Mouse (Mus musculus) liver, adult (tissue): ENCODE results near the gene Cacnb3.

Experiments
- GATA4 ChIP-seq: IDR thresholded peaks from 2 replicates; pipeline ENCODE4 v1.6.1; 2014; ENCODE audit warnings: mild to moderate bottlenecking, low read length; ENCODE audit not compliant: insufficient replicate concordance

Cacnb3 gene

GRCm38 (mm10) chr15:98674994-98675545 is 44.4 kb downstream of the Cacnb3 start:
- no peak for TF ChIP-seq GATA4

DNA sequence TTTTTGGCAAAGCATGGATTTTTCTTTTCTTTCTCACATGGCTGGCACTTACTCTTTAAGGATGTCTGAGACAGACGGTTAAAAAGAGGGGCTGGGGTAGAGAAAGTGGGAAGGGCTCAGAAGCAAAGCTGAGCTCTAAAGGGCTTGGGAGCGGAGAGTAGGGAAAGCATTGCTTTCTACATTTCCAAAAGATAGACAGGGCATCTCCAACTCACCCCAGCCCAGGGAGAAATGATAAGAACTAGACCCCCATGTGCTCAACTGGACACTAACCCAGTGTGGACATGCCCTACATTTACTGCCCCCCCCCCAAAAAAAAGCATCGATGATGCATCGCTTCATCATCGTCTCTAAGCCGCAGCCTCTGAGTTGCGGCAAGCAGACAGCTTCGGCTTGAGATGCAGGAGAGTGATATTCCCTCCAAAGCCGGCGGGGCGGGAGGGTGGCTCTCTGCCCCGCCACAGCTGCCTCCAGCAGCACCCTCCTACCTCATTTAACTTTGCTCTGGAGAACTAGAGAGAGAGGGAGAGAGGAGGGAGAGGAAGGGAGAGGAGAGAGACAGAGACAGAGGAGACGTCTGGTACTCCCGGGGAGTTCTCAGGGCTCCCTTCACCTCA is 45.1 kb downstream of the Cacnb3 start:
- no peak for TF ChIP-seq GATA4

DNA sequence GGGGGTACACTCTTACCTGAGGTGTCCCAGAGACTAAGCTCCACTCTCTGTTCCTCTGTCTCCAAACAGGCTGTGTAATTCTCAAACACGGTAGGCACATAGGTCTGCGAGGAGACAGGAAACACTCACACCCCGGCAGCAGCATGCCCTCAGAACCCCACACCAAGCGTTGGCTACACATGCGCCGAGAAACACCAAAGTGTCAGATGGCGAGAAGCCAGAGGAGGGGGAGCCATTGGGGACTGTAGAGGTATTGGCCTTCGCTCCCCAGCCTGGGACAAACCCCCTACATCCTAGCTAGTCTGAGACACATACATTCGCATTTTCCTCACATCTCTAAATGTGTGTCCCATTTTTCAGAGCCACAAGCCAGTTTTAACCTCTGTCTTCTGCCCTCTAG is 45.8 kb downstream of the Cacnb3 start:
- no peak for TF ChIP-seq GATA4

DNA sequence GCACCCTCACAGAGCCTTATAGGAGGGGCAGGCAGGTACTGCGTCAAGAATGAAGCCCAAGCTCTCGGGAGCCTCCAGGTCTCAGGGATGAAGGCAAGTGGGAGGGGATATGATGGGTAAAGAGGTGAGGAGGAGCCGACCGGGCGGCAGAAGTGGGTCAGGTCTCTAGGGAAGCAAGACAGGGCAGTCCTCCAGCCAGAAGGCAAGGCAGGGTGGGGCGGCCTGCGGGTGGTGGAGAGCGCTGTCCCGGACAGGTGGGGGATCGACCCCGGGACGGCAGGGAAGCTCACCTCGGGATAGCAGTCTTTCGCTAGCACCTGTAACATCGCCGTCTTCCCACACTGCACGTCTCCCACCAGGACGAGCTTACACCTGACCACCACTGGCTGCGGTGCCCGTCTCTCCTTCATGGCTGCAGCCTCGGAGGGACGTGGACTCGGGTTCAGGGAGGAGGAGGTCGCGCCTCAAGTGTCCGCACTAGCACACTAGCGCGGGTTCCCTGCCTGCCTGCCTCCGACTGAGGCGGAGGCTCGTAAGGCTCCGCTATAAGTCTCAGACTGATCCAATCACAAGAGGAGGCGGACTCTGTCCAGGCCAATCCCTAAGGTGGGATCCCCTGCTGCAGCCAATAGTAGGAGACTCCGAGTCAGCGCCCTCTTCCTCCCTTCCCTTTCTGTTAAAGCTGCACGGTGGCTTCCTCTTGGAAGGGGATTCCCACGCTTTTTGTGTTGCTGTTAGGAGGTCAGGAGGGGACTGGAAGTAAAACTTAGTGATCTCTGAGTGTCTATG is 46.5 kb downstream of the Cacnb3 start, which contains the start of gene Rnd1:
Gene Rnd1 (minus strand): TSS at position 522 of the 789 bp plus-strand sequence.
- TF ChIP-seq GATA4, result no peak

- peak; percentile 47; the same call in 1 of the 2 replicates for TF ChIP-seq GATA4
Measured at GRCm38 (mm10) chr15:98677977-98678376, 47.3 kb downstream of the Cacnb3 start.

DNA sequence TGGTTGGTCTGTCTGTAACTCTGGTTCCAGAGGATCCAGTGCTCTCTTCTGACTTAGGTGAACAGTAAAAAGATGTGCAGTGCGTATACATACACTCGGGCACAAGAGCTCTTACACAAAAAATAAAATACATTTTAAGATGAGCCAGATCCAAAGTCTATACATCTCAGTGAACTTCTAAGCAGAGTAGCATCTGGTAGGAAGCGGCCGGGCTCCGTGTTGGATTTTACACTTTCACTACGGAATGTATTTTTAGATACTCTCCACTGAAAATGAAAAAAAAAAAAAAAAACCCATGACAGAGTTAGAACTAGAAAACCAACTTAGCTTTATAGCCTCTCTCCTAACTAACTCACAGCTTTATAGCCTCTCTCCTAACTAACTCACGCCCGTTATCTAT is 50.0 kb downstream of the Cacnb3 start:
- TF ChIP-seq GATA4, result no peak

- TF ChIP-seq GATA4, result no peak
Measured at GRCm38 (mm10) chr15:98681633-98682032, 51.0 kb downstream of the Cacnb3 start.

GRCm38 (mm10) chr15:98683177-98683576 is 52.5 kb downstream of the Cacnb3 start:
- TF ChIP-seq GATA4, result no peak

DNA sequence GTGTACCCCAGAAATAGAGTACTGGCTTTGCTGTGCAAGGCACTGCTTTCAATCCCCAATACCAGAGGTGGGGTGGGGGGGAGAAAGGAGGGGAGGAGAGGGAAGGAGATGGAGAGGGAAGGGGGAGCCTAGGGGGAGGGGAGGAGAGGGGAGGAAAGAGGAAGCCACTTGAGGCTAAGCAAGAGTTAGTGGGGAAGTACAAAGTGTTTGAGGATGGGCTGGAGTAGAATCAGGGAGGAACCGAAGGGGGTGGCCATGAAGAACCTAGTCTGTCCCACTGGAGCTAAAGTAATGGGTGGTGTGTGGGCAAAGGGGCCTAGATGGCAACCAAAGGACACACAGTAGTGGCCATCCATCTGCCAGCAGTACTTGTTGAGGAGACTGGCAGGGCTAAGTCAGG is 53.1 kb downstream of the Cacnb3 start:
- TF ChIP-seq GATA4, result no peak

- no peak for TF ChIP-seq GATA4
Measured at GRCm38 (mm10) chr15:98685926-98686325, 55.3 kb downstream of the Cacnb3 start.

- TF ChIP-seq GATA4, result no peak
Measured at GRCm38 (mm10) chr15:98689682-98690081, 59.0 kb downstream of the Cacnb3 start.

- no peak for TF ChIP-seq GATA4
Measured at GRCm38 (mm10) chr15:98691486-98692147, 61.0 kb downstream of the Cacnb3 start.

- TF ChIP-seq GATA4, result no peak
Measured at GRCm38 (mm10) chr15:98692171-98692715, 61.6 kb downstream of the Cacnb3 start.
